Mouse (Mus musculus) embryonic facial prominence, embryonic 14.5 days (tissue): Measurements from ENCODE around the gene Dlgap5. TPM values are rescaled to one million over a fixed set of nuclear protein-coding genes. Genes with fewer than 3 reads are reported as not detected.
"Not testable (repeated sequence)": the region's sequence is repeated elsewhere in the genome, so short reads cannot be mapped to it uniquely, and the experiment has no call there.

Experiments
- ATAC-seq: fragments of 200-750 bp; cut with Nextera tagmentation; 2 replicates; pipeline ENCODE4 v1.8.0; 2017; ENCODE audit warnings: low read depth, moderate number of reproducible peaks, moderate TSS enrichment
- DNase-seq: peaks from one replicate; pipeline ENCODE4 v3.0.0-alpha.2; 2015; ENCODE audit warnings: low spot score
- H3K27ac ChIP-seq: fragments of 300-500 bp; sonication (generic); replicated peaks from 2 replicates; pipeline ENCODE4 v1.5.1; 2014; ENCODE audit warnings: low read depth, mild to moderate bottlenecking, low read length, moderate library complexity
- H3K27me3 ChIP-seq: fragments of 300-500 bp; sonication (generic); replicated peaks from 2 replicates; pipeline ENCODE4 v1.6.1; 2014; ENCODE audit warnings: low read length; ENCODE audit not compliant: control insufficient read depth, insufficient read depth
- H3K36me3 ChIP-seq: fragments of 300-500 bp; sonication (generic); 2 replicates; pipeline ENCODE4 v1.6.1; 2014; ENCODE audit warnings: low read length, mixed read lengths; ENCODE audit not compliant: control insufficient read depth, insufficient read depth
- H3K4me1 ChIP-seq: fragments of 300-500 bp; sonication (generic); 2 replicates; pipeline ENCODE4 v1.6.1; 2014; ENCODE audit warnings: antibody characterized with exemption, low read length; ENCODE audit not compliant: control insufficient read depth, insufficient read depth
- H3K4me2 ChIP-seq: fragments of 300-500 bp; sonication (generic); 2 replicates; pipeline ENCODE4 v1.6.1; 2014; ENCODE audit warnings: low read depth, mild to moderate bottlenecking, low read length, moderate library complexity, mixed read lengths
- H3K4me3 ChIP-seq: fragments of 300-500 bp; sonication (generic); 2 replicates; pipeline ENCODE4 v1.5.1; 2014; ENCODE audit warnings: low read depth, mild to moderate bottlenecking, low read length
- H3K9ac ChIP-seq: fragments of 300-500 bp; sonication (generic); 2 replicates; pipeline ENCODE4 v1.6.1; 2014; ENCODE audit warnings: low read depth, mild to moderate bottlenecking, low read length, moderate library complexity, mixed read lengths
- H3K9me3 ChIP-seq: fragments of 300-500 bp; sonication (generic); 2 replicates; pipeline ENCODE4 v1.6.1; 2016; ENCODE audit warnings: low read length; ENCODE audit not compliant: control insufficient read depth
- WGBS: fragments of 180-500 bp; shearing (Covaris S2); extraction: QIAGEN DNeasy Blood & Tissue Kit; methylation state at CpG from one replicate; pipeline ENCODE4 v1.1.7; 2014; 5-methylcytosine and 5-hydroxymethylcytosine counted together
- polyA plus RNA-seq: library from polyadenylated mRNA; unstranded; fragments of >200 nt; fragmentation: Nextera tagmentation; extraction: Ambion mirVana; gene quantifications from 2 replicates; pipeline ENCODE4 v1.2.1, GENCODE M21; 2014

The Dlgap5 gene
- 25.5 and 35.1 TPM in 2 replicates for polyA plus RNA-seq

DNA sequence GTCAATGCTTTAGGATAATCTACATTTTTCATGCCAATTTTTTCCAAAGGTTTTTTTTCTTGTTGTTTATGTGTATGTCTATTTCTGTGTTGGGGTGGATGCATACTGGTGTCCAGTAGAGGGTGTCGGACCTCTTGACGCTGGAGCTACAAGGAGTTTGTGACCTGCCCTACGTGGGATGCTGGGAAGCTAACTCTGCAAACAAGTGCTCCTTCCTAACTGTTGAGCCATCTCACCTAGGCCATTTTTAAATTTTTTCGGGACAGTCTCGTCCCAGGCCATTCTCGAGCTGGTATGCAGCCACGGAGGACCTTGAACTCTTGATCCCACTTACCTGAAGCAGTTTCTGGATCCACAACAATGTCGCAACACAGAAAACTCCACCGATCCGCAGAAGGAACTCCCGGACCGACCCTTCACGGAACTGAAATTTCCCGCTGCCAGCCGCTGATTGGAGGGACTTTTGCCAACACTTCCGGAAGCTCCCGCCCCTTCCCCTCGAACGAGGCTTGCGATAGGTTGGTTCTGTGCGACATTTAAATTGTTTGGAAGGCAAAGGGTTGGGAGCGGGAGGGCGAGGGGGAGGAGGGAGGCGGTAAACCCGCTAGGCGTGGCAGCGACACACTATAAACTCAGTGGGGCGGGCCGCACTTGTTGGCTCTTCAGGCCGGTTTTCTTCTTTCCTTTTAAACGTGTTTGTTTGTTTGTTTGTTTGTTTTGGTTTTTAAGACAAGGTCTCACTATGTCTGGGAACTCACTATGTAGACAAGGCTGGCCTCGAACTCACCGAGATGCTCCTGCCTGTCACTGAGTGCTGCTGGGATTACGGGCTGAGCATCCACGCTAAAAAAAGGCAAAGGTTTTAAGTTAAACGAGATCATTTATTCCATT is at the start of gene Dlgap5:
Gene Dlgap5 (minus strand): TSS at position 633 of the 891 bp plus-strand sequence.
- ATAC-seq (peak; percentile 98), DNase-seq (peak; percentile 97)
- Histone ChIP-seq H3K27me3 (no peaks in the 10 kb centered on the region), H3K27ac (peak within 1 kb of the TSS; percentile 65), H3K4me2 (peak within 1 kb of the TSS; percentile 52), H3K9ac (peak within 1 kb of the TSS; percentile 61), H3K36me3 (peaks cover 30% of the 10 kb centered on the region), H3K9me3 (no peaks in the 10 kb centered on the region), H3K4me3 (peak within 1 kb of the TSS; percentile 55), H3K4me1 (peaks cover 13% of the 10 kb centered on the region)
- WGBS = 1% methylated on average over 35 of the region's 36 CpGs

DNA sequence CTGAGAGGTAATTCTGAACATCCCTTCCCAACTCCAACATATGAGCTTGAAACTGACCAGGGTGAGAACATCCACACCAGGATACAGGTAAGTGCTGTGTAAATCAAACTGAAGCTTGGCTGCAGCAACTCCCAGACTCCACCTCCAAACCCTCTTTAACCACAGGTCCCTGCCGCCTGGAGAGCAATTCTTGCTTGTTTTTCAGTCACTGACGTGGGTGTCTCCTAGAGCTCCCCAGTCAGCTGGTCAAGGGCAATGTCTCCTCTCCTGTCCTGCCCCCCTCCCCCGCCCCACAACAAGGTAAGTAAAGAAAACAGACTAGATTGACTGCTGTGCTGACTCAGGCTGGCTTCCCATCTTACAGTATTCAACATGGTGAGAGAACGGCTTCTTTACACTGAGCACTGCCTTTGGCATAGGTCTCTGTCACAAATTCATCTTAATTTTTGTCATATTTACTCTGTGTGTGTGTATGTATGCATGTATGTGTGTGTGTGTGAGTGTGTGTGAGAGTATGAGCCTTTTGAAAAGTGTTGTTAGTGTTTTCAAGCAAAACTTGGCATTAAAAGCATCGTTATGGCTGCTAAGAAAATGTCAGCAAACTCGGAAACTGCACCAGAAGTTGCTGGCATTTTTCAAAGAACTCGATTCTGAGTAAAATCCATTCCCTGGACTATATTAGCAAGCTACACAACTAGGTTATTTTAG is 47.4 kb upstream of the Dlgap5 start:
- no peak overlapping the region for H3K9ac ChIP-seq
- no peak overlapping the region for H3K4me3 ChIP-seq
- ATAC-seq (no peak), DNase-seq (no peak)
- no peaks in the 10 kb centered on the region for H3K4me1 ChIP-seq
- H3K36me3 ChIP-seq = no peaks in the 10 kb centered on the region
- no peak overlapping the region for H3K4me2 ChIP-seq
- 47% methylated on average over 7 of the region's 7 CpGs for WGBS
- H3K9me3 ChIP-seq = no peaks in the 10 kb centered on the region
- no peak overlapping the region for H3K27ac ChIP-seq
- no peaks in the 10 kb centered on the region for H3K27me3 ChIP-seq

DNA sequence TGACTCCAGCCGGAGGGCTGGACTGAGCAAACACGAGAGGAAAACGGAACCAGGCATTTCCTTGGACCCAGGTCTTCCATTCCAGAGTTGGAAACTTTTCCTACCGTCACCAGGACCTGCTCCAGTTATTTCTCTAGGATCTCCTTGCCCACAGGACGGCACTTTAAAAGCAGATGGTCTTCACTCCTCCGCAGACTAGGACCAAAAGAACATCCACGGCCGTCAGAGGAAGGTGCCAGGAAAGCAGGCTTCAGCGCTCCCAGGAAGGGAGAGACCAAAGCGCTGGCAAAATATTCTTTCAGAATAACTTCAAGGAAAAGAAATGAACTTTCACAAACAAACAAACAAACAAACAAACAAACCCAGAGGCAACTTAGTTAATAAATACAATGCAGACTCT is 46.2 kb upstream of the Dlgap5 start:
- H3K27me3 ChIP-seq = no peaks in the 10 kb centered on the region
- no peak overlapping the region for H3K27ac ChIP-seq
- DNase-seq (no peak), ATAC-seq (no peak)
- no peak overlapping the region for H3K4me2 ChIP-seq
- 82% methylated on average over 10 of the region's 10 CpGs for WGBS
- H3K4me3 ChIP-seq = no peak overlapping the region
- no peak overlapping the region for H3K9ac ChIP-seq
- no peaks in the 10 kb centered on the region for H3K4me1 ChIP-seq
- H3K36me3 ChIP-seq = no peaks in the 10 kb centered on the region
- H3K9me3 ChIP-seq = no peaks in the 10 kb centered on the region

DNA sequence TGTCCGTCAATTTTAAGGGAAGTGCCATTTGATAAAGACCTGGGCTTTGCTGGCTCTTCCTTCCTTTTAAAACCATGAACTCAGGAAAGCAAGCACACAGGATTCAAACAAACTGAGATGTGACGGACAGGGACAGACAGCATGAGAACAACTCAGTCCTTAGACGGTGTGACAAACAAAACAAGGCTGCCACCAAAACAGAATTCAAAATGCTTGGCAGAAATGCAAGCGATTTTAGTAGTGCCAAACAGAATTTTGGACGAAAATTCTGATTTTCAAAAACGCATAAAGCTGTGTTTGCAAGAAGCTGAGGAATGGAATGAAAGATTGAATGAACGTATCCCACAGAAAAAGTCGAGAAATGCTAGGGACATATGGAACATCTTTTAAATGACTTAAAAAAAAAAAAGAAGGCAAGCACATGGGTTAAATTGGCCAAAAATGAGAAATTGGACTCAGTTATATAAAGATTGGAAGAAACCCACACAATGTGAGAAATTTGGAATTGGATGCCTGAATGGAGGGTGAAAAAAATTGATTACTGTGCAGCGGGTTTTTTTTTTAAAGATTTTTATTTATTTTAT is 44.8 kb upstream of the Dlgap5 start:
- H3K9me3 ChIP-seq = no peaks in the 10 kb centered on the region
- DNase-seq (no peak), ATAC-seq (no peak)
- no peaks in the 10 kb centered on the region for H3K36me3 ChIP-seq
- H3K4me3 ChIP-seq = no peak overlapping the region
- H3K9ac ChIP-seq = no peak overlapping the region
- no peaks in the 10 kb centered on the region for H3K27me3 ChIP-seq
- H3K4me2 ChIP-seq = no peak overlapping the region
- no peak overlapping the region for H3K27ac ChIP-seq
- H3K4me1 ChIP-seq = no peaks in the 10 kb centered on the region
- WGBS = 71% methylated on average over 9 of the region's 9 CpGs

DNA sequence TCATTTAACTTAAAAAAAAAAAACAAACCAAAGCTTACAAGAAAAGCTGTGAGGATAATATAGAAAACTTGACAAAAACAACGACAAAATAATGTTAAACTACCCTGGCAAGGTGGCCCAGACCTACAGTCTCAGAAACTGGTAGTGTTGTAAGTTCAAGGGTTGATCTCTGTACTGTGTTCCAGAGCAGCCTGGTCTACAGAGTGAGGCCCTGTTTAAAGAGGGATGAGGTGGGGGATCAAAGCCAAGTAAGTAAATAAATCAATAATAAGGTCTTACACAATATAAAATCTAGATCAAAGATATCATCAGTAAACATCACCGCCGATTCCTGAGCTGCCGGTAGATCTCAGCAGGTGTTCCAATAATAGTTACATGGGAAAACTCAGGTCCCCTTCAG is 44.2 kb upstream of the Dlgap5 start:
- Histone ChIP-seq H3K4me2 (no peak overlapping the region), H3K4me3 (no peak overlapping the region), H3K27me3 (no peaks in the 10 kb centered on the region), H3K27ac (no peak overlapping the region), H3K9me3 (no peaks in the 10 kb centered on the region), H3K4me1 (no peaks in the 10 kb centered on the region), H3K36me3 (no peaks in the 10 kb centered on the region), H3K9ac (no peak overlapping the region)
- DNase-seq (no peak), ATAC-seq (no peak)
- 88% methylated on average over 4 of the region's 4 CpGs for WGBS

DNA sequence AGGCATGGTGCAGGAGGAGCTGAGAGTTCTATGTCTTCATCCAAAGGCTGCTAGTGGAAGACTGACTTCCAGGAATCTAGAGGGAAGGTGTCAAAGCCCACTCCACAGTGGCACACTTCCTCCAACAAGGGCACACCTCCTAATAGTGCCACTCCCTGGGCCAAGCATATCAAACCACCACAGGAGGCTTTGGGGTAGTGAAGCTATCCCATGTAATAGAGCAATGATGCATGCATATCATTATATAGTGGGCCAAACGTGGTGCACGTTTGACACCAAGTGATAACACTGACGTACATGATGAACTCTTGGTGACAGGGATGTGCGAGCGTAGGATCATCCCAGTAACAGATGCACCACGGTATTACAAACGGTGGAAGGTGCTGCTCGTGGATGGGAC is 43.8 kb upstream of the Dlgap5 start:
- Histone ChIP-seq H3K4me3 (no peak overlapping the region), H3K9me3 (no peaks in the 10 kb centered on the region), H3K9ac (no peak overlapping the region), H3K36me3 (no peaks in the 10 kb centered on the region), H3K4me1 (no peaks in the 10 kb centered on the region), H3K4me2 (no peak overlapping the region), H3K27me3 (no peaks in the 10 kb centered on the region), H3K27ac (no peak overlapping the region)
- ATAC-seq (no peak), DNase-seq (no peak)
- 92% methylated on average over 8 of the region's 8 CpGs for WGBS

DNA sequence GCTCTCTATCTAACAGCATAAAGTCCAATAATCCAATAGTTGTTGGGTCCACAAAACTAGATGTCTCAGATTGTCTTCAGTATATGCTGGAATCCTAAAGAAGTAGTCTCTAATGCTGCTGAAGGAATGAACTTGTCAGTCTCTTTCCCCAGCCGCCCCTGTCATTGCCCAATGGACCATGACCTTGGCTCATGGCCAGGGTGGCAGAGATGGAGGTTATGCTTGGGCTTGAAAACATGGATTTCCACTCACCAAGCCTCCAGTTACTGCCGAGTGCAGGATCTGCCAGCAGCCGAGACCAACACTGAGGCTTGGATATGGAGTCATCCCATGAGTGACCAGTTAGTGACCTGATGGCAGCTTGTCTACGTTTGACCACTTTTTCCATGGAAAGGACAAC is 41.3 kb upstream of the Dlgap5 start:
- no peak overlapping the region for H3K4me3 ChIP-seq
- no peak overlapping the region for H3K4me2 ChIP-seq
- no peaks in the 10 kb centered on the region for H3K27me3 ChIP-seq
- no peak for ATAC-seq
- H3K4me1 ChIP-seq = no peaks in the 10 kb centered on the region
- H3K36me3 ChIP-seq = no peaks in the 10 kb centered on the region
- no peak overlapping the region for H3K27ac ChIP-seq
- 82% methylated on average over 4 of the region's 4 CpGs for WGBS
- DNase-seq = no peak
- H3K9ac ChIP-seq = no peak overlapping the region
- H3K9me3 ChIP-seq = no peaks in the 10 kb centered on the region

DNA sequence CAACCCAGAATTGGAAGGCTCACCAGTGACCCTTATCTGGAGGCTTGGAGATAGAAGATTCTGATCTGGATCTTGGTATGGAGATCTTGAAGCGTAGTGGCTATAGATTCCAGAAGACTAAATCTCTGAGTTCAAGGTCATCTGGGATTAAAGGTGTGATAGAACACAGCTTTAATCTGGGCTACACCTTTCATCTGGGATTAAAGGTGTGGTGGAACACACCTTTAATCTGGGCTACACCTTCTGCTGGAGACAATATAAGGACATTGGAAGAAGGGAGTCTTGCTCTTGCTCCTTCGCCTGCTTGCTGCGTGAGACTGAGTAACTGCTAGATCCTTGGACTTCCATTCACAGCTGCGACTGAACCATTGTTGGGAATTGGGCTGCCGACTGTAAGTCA is 31.9 kb upstream of the Dlgap5 start, which contains the start of gene Fbxo34:
Gene Fbxo34 (plus strand): TSS at position 301 of the 400 bp plus-strand sequence.
- not testable (repeated sequence) for H3K4me1 ChIP-seq, H3K9me3 ChIP-seq, H3K9ac ChIP-seq, H3K4me3 ChIP-seq, H3K27me3 ChIP-seq, DNase-seq, H3K36me3 ChIP-seq, H3K4me2 ChIP-seq, H3K27ac ChIP-seq, ATAC-seq
- 91% methylated on average over 2 of the region's 5 CpGs for WGBS
